Mouse (Mus musculus): ENCODE measurements around the gene Ttc23. TPM values are rescaled to one million over a fixed set of nuclear protein-coding genes. Genes with fewer than 3 reads are reported as not detected.

Ttc23 gene
- total and polyA plus RNA-seq, 2 experiments, result 14.2 to 47.8 TPM

DNA sequence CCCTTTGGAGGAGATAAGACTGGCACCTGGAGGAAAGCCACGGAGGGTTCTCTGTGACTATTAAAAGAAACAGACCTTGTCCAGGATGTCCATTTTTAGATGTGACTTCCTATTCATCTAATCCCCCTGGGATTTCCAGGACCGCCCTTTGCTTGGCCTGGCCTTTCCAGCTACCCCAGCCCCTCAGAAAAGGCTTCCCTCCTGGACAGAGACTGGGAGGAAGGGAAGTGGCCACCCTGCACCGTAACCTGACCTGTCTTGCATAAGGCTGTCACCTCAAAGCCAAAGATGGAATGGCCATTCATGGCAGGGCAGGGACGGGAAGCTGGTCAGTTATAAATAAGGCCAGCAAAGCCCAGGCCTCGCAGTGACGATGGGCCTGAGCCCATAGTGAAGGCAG lies 43.8 kb downstream of the Ttc23 start:
- 86% methylated on average over 6 of the region's 6 CpGs for WGBS
- Histone ChIP-seq H3K4me1 (ENCODE audit: control insufficient read depth, insufficient read depth, low read length) (0 out of 2 replicates have a peak, but pooled peaks cover 1% of the 10 kb centered on the region), H3K9ac (ENCODE audit: low read depth, low read length) (no peak overlapping the region), H3K36me3 (ENCODE audit: control insufficient read depth, insufficient read depth, low read length) (peaks cover 5% of the 10 kb centered on the region), H3K4me3 (ENCODE audit: insufficient read depth, low read depth, low read length) (no peak overlapping the region), H3K27ac (replicated peaks; ENCODE audit: insufficient read depth, low read depth, low read length) (no peak overlapping the region), H3K79me2 (ENCODE audit: control insufficient read depth, insufficient read depth, low read length) (no peaks in the 10 kb centered on the region), H3K27me3 (ENCODE audit: control insufficient read depth, insufficient read depth, low read length) (no peaks in the 10 kb centered on the region)
- TF ChIP-seq CTCF (IDR thresholded peaks at IDR 0.05; ENCODE audit: low read depth, low read length) (no peak), POLR2A (IDR thresholded peaks at IDR 0.05; ENCODE audit: extremely low read depth, insufficient read depth, low read length) (no peak)
- DNase-seq (ENCODE audit: extremely low read depth, low read depth, low spot score), result no peak

DNA sequence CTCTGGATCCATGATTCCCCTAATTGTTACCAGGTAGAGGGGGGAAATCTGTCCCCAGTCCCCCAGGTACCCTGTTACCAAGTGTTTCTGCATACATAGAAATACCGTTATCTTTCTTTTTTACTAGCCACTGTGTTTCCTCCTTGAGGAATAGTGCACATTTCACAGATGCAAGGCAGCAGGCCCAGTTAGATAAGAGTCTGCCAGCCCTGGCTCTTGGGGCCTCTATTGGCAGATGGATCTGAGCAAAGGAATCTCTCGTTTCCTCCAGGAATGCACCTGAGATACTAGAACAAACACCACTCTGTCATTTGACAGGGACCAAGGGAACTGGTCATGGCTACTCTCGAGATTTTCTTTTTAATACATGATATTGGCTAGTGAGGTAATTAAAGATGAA lies 44.9 kb downstream of the Ttc23 start:
- H3K4me1 ChIP-seq (ENCODE audit: control insufficient read depth, insufficient read depth, low read length), result 0 out of 2 replicates have a peak, but pooled peaks cover 1% of the 10 kb centered on the region
- no peaks in the 10 kb centered on the region for H3K79me2 ChIP-seq (ENCODE audit: control insufficient read depth, insufficient read depth, low read length)
- no peak overlapping the region for H3K9ac ChIP-seq (ENCODE audit: low read depth, low read length)
- no peak for TF ChIP-seq POLR2A (IDR thresholded peaks at IDR 0.05; ENCODE audit: extremely low read depth, insufficient read depth, low read length)
- TF ChIP-seq CTCF (IDR thresholded peaks at IDR 0.05; ENCODE audit: low read depth, low read length), result no peak
- DNase-seq (ENCODE audit: extremely low read depth, low read depth, low spot score), result no peak
- no peak overlapping the region for H3K27ac ChIP-seq (replicated peaks; ENCODE audit: insufficient read depth, low read depth, low read length)
- no peak overlapping the region for H3K4me3 ChIP-seq (ENCODE audit: insufficient read depth, low read depth, low read length)
- WGBS, result 63% methylated on average over 3 of the region's 3 CpGs
- H3K36me3 ChIP-seq (ENCODE audit: control insufficient read depth, insufficient read depth, low read length), result peaks cover 3% of the 10 kb centered on the region; the same call in 1 of the 2 replicates
- no peaks in the 10 kb centered on the region for H3K27me3 ChIP-seq (ENCODE audit: control insufficient read depth, insufficient read depth, low read length)

DNA sequence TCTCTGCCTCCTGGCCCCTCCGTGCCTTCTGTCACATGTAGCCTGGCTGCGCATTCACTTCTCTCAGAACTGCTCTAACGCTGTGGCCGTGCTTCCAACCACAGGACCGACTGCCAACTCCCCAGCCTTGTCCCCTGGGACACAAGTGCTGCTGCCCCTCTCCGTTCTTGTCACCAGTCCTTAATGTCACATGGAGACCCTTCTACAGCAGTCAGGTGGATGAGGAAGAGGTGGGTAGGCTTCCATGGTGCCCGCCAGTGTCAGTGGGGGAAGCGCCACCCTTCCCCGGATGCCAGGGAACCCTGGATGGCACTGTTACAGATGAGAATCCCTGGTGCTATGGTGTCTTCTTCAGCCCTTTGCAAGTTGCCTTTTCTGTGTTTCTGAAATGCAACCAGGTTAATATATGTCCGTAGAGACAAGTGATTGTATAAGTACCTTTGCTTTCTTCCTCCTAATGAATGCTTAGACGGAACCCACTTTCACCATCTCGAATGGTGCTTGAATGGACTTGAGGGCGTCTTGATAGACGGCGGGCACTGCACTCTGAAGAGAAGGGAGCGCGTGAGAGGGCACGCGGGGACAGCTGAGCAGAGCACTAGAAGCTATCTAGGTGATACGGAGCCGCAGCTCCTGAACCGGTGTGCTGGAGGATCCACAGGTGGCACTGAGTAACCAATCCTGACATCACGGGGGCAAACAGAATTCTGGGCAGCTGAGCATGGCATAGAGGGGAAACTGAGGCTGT lies 45.8 kb downstream of the Ttc23 start:
- peaks cover 3% of the 10 kb centered on the region; the same call in 1 of the 2 replicates for H3K36me3 ChIP-seq (ENCODE audit: control insufficient read depth, insufficient read depth, low read length)
- H3K9ac ChIP-seq (ENCODE audit: low read depth, low read length), result no peak overlapping the region
- WGBS, result 95% methylated on average over 23 of the region's 23 CpGs
- DNase-seq (ENCODE audit: extremely low read depth, low read depth, low spot score), result no peak
- no peak overlapping the region for H3K4me3 ChIP-seq (ENCODE audit: insufficient read depth, low read depth, low read length)
- TF ChIP-seq CTCF (IDR thresholded peaks at IDR 0.05; ENCODE audit: low read depth, low read length) (no peak), POLR2A (IDR thresholded peaks at IDR 0.05; ENCODE audit: extremely low read depth, insufficient read depth, low read length) (no peak)
- H3K4me1 ChIP-seq (ENCODE audit: control insufficient read depth, insufficient read depth, low read length), result 0 out of 2 replicates have a peak, but pooled peaks cover 1% of the 10 kb centered on the region
- no peaks in the 10 kb centered on the region for H3K27me3 ChIP-seq (ENCODE audit: control insufficient read depth, insufficient read depth, low read length)
- H3K79me2 ChIP-seq (ENCODE audit: control insufficient read depth, insufficient read depth, low read length), result no peaks in the 10 kb centered on the region
- H3K27ac ChIP-seq (replicated peaks; ENCODE audit: insufficient read depth, low read depth, low read length), result no peak overlapping the region

DNA sequence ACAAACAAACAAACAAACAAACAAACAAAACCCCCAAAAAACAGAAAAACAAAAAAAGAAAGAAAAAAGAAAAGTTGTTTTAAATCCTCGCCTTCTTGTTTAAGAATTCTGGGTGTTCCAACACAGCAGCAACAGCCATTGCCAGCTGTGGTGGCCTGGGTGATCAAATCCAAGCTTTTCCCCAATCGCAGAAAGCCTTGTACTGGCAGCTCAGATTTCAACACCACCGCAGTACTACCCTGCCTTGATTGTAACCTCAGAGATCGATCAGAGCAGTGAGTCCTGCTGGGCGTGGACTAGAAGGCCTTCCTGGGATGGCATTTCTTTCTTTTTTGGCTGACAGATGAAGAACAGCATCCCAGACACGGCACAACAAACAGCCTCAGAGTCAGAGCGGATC lies 48.7 kb downstream of the Ttc23 start:
- Histone ChIP-seq H3K36me3 (ENCODE audit: control insufficient read depth, insufficient read depth, low read length) (0 out of 2 replicates have a peak, but pooled peaks cover 2% of the 10 kb centered on the region), H3K27ac (replicated peaks; ENCODE audit: insufficient read depth, low read depth, low read length) (no peak overlapping the region), H3K27me3 (ENCODE audit: control insufficient read depth, insufficient read depth, low read length) (no peaks in the 10 kb centered on the region), H3K79me2 (ENCODE audit: control insufficient read depth, insufficient read depth, low read length) (no peaks in the 10 kb centered on the region), H3K4me1 (ENCODE audit: control insufficient read depth, insufficient read depth, low read length) (no peaks in the 10 kb centered on the region; the same call in 1 of the 2 replicates), H3K9ac (ENCODE audit: low read depth, low read length) (no peak overlapping the region), H3K4me3 (ENCODE audit: insufficient read depth, low read depth, low read length) (no peak overlapping the region)
- peak; percentile 87 for DNase-seq (ENCODE audit: extremely low read depth, low read depth, low spot score)
- 63% methylated on average over 7 of the region's 7 CpGs for WGBS
- TF ChIP-seq CTCF (IDR thresholded peaks at IDR 0.05; ENCODE audit: low read depth, low read length) (no peak), POLR2A (IDR thresholded peaks at IDR 0.05; ENCODE audit: extremely low read depth, insufficient read depth, low read length) (no peak)

DNA sequence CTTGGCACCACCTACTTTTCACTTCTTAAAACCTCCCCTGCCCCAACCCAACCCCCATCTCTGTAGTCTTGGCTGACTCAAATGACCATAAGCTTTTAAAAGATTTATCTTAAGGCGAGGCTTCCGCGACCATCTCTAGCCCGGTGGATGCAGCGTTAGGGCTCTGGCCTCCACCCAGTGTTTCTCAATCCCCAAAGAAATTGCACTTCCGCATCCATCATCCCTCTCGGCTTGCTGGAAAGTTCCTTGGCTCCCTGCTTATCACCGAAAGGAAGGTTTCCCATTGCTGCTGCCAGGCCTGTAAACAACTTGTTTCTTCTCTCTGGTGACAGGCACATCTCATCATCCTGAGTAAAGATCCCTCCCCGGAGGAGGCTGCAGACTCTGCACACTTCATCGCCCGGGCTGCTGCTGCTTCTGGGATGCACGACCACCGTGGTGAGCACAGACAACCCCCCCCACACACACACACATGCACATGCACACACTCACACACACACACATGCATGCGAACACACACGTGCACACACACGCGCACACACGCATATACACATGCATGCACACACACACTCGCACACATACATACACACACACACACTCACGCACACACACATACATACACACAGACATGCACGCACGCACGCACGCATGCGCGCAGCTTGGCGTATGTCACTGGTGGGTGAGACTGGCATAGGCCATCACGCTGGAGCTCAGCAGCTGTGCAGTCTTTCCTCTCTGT lies 50.9 kb downstream of the Ttc23 start:
- 88% methylated on average over 28 of the region's 28 CpGs for WGBS

More for the DNA sequence above, 50.9 kb downstream of the Ttc23 start:
- H3K27ac ChIP-seq (replicated peaks; ENCODE audit: insufficient read depth, low read depth, low read length), result no peak overlapping the region
- no peak overlapping the region for H3K9ac ChIP-seq (ENCODE audit: low read depth, low read length)
- peaks cover 3% of the 10 kb centered on the region; the same call in 1 of the 2 replicates for H3K36me3 ChIP-seq (ENCODE audit: control insufficient read depth, insufficient read depth, low read length)
- no peak overlapping the region for H3K4me3 ChIP-seq (ENCODE audit: insufficient read depth, low read depth, low read length)
- DNase-seq (ENCODE audit: extremely low read depth, low read depth, low spot score), result peak; percentile 36
- H3K4me1 ChIP-seq (ENCODE audit: control insufficient read depth, insufficient read depth, low read length), result no peaks in the 10 kb centered on the region; the same call in 1 of the 2 replicates
- no peak for TF ChIP-seq POLR2A (IDR thresholded peaks at IDR 0.05; ENCODE audit: extremely low read depth, insufficient read depth, low read length)
- no peak for TF ChIP-seq CTCF (IDR thresholded peaks at IDR 0.05; ENCODE audit: low read depth, low read length)
- H3K79me2 ChIP-seq (ENCODE audit: control insufficient read depth, insufficient read depth, low read length), result no peaks in the 10 kb centered on the region
- no peaks in the 10 kb centered on the region for H3K27me3 ChIP-seq (ENCODE audit: control insufficient read depth, insufficient read depth, low read length)

Measured in liver, adult 2 months (tissue).